Mouse (Mus musculus) retina, postnatal 7 days (tissue): ENCODE data around the gene Stim1.
A peak's percentile ranks its signal among the peaks of the same experiment; 100 is the strongest.

Source experiments
- DNase-seq: peaks from one replicate; pipeline ENCODE4 v3.0.0-alpha.2; 2012; ENCODE audit warnings: low read depth, low spot score

Gene Stim1

GRCm38 (mm10) chr7:102267601-102268394 is at the start of gene Stim1:
Gene Stim1 (plus strand): TSS chr7:102267806.
- DNase-seq: peak; percentile 55

DNA sequence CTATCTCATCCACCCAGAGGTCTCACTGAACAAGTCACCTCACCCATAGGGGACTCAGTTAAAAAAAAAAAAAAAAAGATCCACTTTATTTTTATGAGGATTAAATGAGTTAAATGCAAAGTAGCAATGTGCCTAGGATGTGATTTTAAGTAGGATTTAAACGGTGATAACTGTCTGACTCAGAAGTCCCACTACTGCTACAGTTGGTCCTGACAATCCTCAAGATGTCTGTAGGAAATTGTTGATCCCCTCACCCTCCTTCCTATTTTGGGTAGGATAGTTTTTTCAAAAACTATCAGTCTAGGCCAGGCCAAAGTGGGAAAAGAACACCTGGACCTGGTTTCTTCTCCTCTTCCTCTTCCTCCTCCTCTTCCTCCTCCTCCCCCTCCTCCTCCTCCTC is 45.7 kb upstream of the Stim1 start:
- DNase-seq: no peak

GRCm38 (mm10) chr7:102222336-102222735 is 45.3 kb upstream of the Stim1 start:
- peak; percentile 54 for DNase-seq

- no peak for DNase-seq
Measured at GRCm38 (mm10) chr7:102222830-102223556, 44.6 kb upstream of the Stim1 start.

- DNase-seq: no peak
Measured at GRCm38 (mm10) chr7:102223883-102224738, 43.5 kb upstream of the Stim1 start.

- DNase-seq: no peak
Measured at GRCm38 (mm10) chr7:102226051-102226450, 41.6 kb upstream of the Stim1 start.

DNA sequence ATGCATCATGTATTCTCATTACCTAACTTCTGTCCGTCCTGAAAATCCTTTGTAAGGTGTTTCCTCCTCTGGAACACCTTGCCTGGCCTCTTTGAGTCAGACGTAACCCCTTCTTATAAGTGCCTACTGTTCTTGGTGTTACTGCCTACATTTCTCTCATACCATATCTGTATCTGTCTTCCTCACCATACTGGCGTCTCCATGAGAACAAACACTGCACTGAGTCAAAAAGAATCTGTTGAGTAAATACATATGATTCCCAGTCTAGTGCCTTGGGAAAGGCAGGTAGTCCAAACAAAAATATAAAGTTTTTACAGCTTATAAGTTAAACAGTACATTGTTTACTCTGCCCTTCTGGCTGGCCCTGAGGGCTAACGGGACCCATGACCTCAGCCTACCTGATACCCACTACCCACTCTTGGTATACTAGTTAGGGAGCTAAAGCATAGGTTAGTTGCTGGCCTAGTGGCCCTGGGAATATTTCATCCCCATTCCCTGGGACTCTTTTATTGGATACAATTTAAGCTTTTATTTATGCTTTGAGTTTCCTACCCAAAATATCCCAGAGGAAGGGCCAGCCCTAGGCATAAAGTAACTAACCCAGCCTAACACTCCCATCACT is 39.4 kb upstream of the Stim1 start:
- no peak for DNase-seq

DNA sequence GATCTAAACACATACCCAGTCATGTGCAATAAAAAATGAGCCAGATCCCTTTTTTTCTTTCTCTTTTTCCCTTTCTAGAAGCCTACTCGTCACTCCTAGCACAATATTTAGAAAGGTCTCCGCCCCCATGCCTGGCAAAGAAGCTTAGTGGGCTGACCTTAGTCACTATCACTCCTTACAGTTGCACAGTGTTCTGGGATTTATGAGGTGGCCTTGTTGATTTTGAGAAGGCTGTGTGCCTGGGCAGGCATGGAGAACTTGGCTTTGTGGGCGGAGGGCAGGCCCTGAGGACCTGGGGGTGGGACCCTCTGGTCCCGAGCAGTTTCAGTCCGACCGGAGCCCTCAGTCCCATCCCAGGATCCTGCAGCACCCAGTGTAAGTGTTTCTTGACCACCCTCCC is 37.8 kb upstream of the Stim1 start:
- DNase-seq: no peak

DNA sequence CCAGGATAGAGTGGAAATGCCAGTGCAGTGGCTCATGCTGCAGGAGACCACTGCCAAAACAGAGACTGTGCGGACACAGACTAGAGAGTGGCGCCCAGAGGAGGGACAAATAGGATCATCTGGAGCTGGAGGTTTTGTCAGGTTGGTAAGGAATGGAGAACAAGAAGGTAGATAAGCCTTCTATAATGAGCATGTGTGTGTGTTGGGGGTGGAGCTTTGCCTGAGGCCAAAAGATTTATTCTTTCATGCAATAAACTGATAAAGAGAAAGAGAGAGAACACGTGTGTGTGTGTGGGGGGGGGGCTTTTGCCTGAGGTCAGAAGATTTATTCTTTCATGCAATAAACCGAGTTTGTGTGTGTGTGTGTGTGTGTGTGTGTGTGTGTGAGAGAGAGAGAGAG is 34.5 kb upstream of the Stim1 start:
- no peak for DNase-seq

GRCm38 (mm10) chr7:102238686-102239286 is 28.8 kb upstream of the Stim1 start:
- no peak for DNase-seq

DNA sequence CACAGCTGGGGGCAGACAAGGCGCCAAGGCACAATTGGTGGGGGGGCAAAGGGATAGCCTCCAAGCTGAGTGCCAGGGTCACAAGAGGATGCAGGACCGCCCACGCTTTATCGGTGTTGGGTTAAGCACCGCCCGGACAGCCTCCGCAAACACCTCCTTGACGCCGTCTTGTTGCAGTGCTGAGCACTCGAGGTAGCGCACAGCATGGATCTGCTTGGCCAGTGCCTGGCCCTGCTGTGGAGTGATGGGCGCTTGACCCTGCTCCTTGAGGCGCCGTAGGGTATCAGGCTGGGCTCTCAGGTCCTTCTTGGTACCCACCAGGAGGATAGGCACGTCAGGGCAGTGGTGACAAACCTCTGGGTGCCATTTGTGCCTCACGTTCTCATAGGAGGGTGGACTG is 28.0 kb upstream of the Stim1 start:
- no peak for DNase-seq

DNA sequence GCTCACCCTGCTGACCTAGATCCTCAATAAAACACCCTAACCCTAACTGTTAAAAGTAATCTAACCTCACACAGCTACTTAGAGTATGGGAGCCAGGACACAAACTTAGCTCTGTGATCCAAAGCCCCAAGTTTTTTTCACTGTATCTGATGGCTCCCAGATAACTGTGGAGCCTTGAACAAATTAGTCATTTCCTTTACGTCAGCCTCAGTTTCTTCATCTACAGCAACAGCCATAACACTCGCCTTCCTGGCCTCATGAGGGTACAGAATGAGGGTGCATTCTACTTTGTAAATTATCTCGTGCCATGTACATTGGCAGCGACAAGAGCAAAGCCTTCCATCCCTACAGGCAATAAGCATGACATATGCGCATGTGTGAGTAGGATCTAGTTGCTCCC is 25.2 kb upstream of the Stim1 start:
- DNase-seq: no peak

DNA sequence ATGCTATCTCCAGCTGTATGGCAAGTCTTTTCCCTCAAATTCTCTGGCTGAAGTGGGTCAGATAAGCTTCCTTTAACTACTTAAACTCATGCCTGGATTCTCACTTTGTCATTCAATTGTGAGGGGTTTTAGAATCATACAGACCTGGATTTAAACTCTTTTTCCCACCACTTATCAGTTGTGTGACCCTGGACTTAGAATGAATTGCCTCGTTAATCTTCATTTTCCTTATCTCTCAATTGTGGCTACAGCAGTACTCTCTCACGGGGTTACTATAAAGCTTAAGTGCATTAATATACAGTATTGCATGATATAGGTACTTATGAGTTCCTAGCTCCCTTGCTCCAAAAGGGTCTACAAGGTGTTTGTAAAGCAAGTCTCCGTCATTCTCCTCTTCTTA is 24.7 kb upstream of the Stim1 start:
- no peak for DNase-seq

GRCm38 (mm10) chr7:102243870-102244269 is 23.7 kb upstream of the Stim1 start:
- DNase-seq: no peak

GRCm38 (mm10) chr7:102244782-102245535 is 22.6 kb upstream of the Stim1 start:
- no peak for DNase-seq

DNA sequence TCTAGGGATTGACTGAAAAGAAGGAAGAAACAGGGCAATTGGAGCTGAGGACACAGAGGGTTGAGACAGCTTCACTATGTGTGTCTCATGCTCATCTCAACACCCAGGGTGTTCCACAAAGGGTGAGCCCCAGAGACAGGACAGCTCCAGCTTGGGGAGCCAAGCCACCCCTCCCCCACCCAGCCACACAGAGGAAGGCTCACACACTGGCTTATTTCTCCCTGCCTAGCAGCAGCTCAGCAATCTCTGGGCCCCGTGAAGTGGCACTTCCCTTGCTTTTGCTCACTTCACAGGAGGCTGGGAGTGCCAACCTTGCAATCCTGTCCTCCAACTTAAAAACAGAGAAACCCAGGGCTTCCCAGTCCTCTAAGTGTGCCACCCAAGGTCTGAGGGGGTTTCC is 21.8 kb upstream of the Stim1 start:
- no peak for DNase-seq

DNA sequence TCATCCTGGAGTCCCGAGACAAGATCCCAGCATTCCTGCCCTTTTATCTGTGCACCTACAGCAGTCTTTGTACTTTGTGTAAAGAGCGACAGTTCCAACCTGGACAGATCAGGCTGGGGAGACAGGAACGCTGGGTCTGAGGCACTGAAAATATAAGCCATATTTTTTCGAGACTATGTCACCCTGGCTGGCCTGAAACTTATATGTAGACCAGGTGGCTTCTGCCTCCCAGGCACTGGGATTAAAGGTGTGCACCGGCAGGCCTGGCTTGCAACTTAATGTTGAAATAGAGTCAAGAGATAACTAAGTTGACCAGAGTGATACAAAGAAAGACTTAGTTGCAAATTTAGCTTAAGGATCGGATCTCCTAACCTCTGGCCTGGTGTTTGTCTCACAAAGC is 21.3 kb upstream of the Stim1 start:
- no peak for DNase-seq

DNA sequence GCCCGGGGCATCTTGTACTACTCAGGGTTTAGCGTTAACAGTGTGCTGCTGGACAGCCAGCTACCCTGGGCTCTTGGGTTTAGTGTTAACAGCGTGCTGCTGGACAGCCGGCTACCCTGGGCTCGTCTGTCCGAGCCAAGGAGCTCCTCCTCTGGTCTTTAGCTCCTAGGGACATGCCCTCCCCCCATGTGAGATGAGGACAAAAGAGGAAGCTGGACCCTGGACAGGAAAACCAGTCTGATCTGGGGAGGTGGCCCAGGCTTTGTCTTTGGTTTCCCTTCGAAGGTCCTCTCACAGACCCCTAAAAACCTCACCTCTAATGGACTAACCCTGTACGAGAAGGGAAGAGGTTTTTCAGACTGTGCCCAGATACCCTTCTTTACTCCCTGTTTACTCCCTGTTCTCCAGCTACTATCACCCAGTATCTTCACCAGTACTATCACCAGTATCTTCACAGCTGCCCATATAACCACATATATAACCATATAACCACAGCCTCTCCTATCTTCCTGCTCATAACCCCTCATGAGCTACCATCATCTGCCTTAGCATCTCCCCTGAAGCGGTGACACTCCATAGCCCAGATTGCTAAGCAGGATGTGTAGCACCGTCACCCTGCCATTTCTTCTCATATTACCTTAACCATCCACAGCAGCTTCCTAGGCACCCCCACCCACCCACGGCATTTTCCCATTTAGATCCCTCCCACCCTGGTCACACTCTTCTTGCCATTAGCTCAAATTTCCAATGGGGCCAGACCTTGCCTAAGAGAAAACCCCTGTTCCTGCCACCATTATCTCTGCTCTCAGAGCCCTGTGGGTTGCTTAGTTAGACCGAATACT is 20.4 kb upstream of the Stim1 start:
- no peak for DNase-seq

DNA sequence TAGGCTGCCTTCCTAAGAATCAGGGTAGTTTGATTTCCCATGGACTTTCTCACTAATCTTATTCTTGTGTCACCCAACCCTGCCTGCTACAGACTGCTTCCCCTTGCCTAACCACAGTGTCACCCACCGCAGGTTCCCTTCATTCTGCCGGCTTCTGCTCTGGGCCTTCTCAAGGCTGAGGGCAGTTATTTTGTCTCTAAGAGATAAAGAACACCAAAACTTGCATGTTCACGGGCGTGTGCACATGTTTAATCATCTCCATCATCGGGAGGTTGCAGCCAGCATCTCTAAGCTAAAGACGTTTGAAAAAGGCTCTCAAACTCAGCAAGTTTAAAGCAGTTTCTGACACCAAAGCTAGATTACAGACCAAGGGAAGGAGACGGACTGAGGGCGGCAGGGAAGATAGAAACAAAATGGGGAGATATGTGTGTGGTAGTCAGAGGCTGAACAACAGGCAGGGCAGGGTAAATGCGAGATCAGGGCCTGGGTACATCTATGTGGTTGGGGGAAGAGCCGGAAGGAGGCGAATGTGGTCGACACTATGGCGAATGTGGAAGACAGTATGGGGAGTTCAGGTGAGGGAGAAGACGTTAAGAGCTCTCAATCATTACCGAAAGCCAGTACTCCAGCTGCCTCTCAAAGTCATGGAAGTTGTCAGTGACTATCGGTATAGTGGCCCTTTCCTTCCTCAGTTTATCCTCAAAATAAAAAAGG is 18.8 kb upstream of the Stim1 start:
- DNase-seq: no peak
